Mouse (Mus musculus) kidney, postnatal 0 days (tissue): Measurements from ENCODE around the gene B130006D01Rik. TPM values are rescaled to one million over a fixed set of nuclear protein-coding genes. Genes with fewer than 3 reads are reported as not detected.
A peak's percentile ranks its signal among the peaks of the same experiment; 100 is the strongest.
"Not testable (repeated sequence)": the region's sequence is repeated elsewhere in the genome, so short reads cannot be mapped to it uniquely, and the experiment has no call there.

Source experiments
- ATAC-seq: fragments of 200-750 bp; cut with Nextera tagmentation; replicated peaks from 2 replicates; pipeline ENCODE4 v1.8.0; 2017; ENCODE audit warnings: low read depth, moderate number of reproducible peaks, moderate TSS enrichment, moderate library complexity; ENCODE audit not compliant: low FRiP score
- DNase-seq: peaks from one replicate; pipeline ENCODE4 v3.0.0-alpha.2; 2016; ENCODE audit warnings: low spot score
- H3K27ac ChIP-seq: fragments of 300-500 bp; sonication (generic); 2 replicates; pipeline ENCODE4 v1.5.1; 2014; ENCODE audit warnings: mild to moderate bottlenecking
- H3K27me3 ChIP-seq: fragments of 300-500 bp; sonication (generic); 2 replicates; pipeline ENCODE4 v1.6.1; 2014; ENCODE audit warnings: low read length, mixed read lengths; ENCODE audit not compliant: insufficient read depth
- H3K36me3 ChIP-seq: fragments of 300-500 bp; sonication (generic); 2 replicates; pipeline ENCODE4 v1.6.1; 2014; ENCODE audit warnings: low read length, mixed read lengths; ENCODE audit not compliant: insufficient read depth
- H3K4me1 ChIP-seq: fragments of 300-500 bp; sonication (generic); replicated peaks from 2 replicates; pipeline ENCODE4 v1.6.1; 2014; ENCODE audit warnings: antibody characterized with exemption, low read length, mixed read lengths; ENCODE audit not compliant: insufficient read depth
- H3K4me2 ChIP-seq: fragments of 300-500 bp; sonication (generic); 2 replicates; pipeline ENCODE4 v1.6.1; 2014; ENCODE audit warnings: mild to moderate bottlenecking, low read length, moderate library complexity, mixed read lengths
- H3K4me3 ChIP-seq: fragments of 300-500 bp; sonication (generic); replicated peaks from 2 replicates; pipeline ENCODE4 v1.5.1; 2014; ENCODE audit warnings: low read depth, low read length
- H3K9ac ChIP-seq: fragments of 300-500 bp; sonication (generic); 2 replicates; pipeline ENCODE4 v1.6.1; 2014; ENCODE audit warnings: low read depth, low read length
- H3K9me3 ChIP-seq: fragments of 300-500 bp; sonication (generic); replicated peaks from 2 replicates; pipeline ENCODE4 v1.6.1; 2016; ENCODE audit warnings: low read length, inconsistent platforms, mixed read lengths
- CTCF ChIP-seq: IDR thresholded peaks from 2 replicates; pipeline ENCODE4 v1.5.1; 2016; ENCODE audit warnings: antibody characterized with exemption, low read depth, mild to moderate bottlenecking, moderate library complexity
- WGBS: fragments of 180-500 bp; shearing (Covaris S2); extraction: QIAGEN DNeasy Blood & Tissue Kit; methylation state at CpG from one replicate; pipeline ENCODE4 v1.1.7; 2014; 5-methylcytosine and 5-hydroxymethylcytosine counted together
- polyA plus RNA-seq: library from polyadenylated mRNA; unstranded; fragments of >200 nt; fragmentation: Nextera tagmentation; extraction: Ambion mirVana; gene quantifications from 2 replicates; pipeline ENCODE4 v1.2.1, GENCODE M21; 2015

The B130006D01Rik gene
- polyA plus RNA-seq, 1 experiment from 2014 or later = 0.22 TPM

- Histone ChIP-seq H3K4me2 (no peak overlapping the region), H3K4me1 (no peaks in the 10 kb centered on the region), H3K27ac (no peak overlapping the region), H3K27me3 (no peaks in the 10 kb centered on the region), H3K36me3 (no peaks in the 10 kb centered on the region), H3K9me3 (no peaks in the 10 kb centered on the region), H3K9ac (no peak overlapping the region), H3K4me3 (no peak overlapping the region)
- WGBS = 89% methylated on average over 2 of the region's 2 CpGs
- no peak for ATAC-seq
- no peak for TF ChIP-seq CTCF
- no peak for DNase-seq
Observed at GRCm38 (mm10) chr11:95744521-95744920, 21.1 kb downstream of the B130006D01Rik start.

- Histone ChIP-seq H3K9ac (no peak overlapping the region), H3K4me2 (no peak overlapping the region), H3K4me3 (no peak overlapping the region), H3K27me3 (no peaks in the 10 kb centered on the region), H3K36me3 (peaks cover 11% of the 10 kb centered on the region; the same call in 1 of the 2 replicates), H3K9me3 (no peaks in the 10 kb centered on the region), H3K4me1 (no peaks in the 10 kb centered on the region), H3K27ac (no peak overlapping the region)
- ATAC-seq (no peak), DNase-seq (no peak)
- WGBS = 80% methylated on average over 4 of the region's 4 CpGs
- TF ChIP-seq CTCF = no peak
Observed at GRCm38 (mm10) chr11:95746821-95747220, 23.4 kb downstream of the B130006D01Rik start.

- ATAC-seq (no peak), DNase-seq (no peak)
- Histone ChIP-seq H3K9ac (no peak overlapping the region), H3K27me3 (no peaks in the 10 kb centered on the region), H3K4me3 (no peak overlapping the region), H3K36me3 (peaks cover 17% of the 10 kb centered on the region; the same call in 1 of the 2 replicates), H3K27ac (no peak overlapping the region), H3K4me2 (no peak overlapping the region), H3K4me1 (no peaks in the 10 kb centered on the region), H3K9me3 (no peaks in the 10 kb centered on the region)
- 84% methylated on average over 5 of the region's 5 CpGs for WGBS
- TF ChIP-seq CTCF = no peak
Observed at GRCm38 (mm10) chr11:95748331-95748730, 24.9 kb downstream of the B130006D01Rik start.

- 90% methylated on average over 15 of the region's 15 CpGs for WGBS
- Histone ChIP-seq H3K27me3 (no peaks in the 10 kb centered on the region), H3K36me3 (peaks cover 21% of the 10 kb centered on the region; the same call in 1 of the 2 replicates), H3K4me2 (no peak overlapping the region), H3K9me3 (no peaks in the 10 kb centered on the region), H3K27ac (no peak overlapping the region), H3K4me3 (no peak overlapping the region), H3K4me1 (no peaks in the 10 kb centered on the region), H3K9ac (no peak overlapping the region)
- no peak for TF ChIP-seq CTCF
- ATAC-seq = no peak
- DNase-seq = no peak
Observed at GRCm38 (mm10) chr11:95749619-95750018, 26.2 kb downstream of the B130006D01Rik start.

GRCm38 (mm10) chr11:95750995-95751394, 27.6 kb downstream of the B130006D01Rik start:
- H3K4me3 ChIP-seq = no peak overlapping the region
- H3K36me3 ChIP-seq = peaks cover 21% of the 10 kb centered on the region; the same call in 1 of the 2 replicates
- H3K9me3 ChIP-seq = no peaks in the 10 kb centered on the region
- H3K4me1 ChIP-seq = no peaks in the 10 kb centered on the region
- peak; percentile 97 for TF ChIP-seq CTCF
- 8% methylated on average over 1 of the region's 1 CpGs for WGBS
- peak; percentile 87 for DNase-seq
- no peaks in the 10 kb centered on the region for H3K27me3 ChIP-seq
- H3K9ac ChIP-seq = no peak overlapping the region
- no peak overlapping the region for H3K27ac ChIP-seq
- H3K4me2 ChIP-seq = no peak overlapping the region
- 0 out of 2 replicates have a peak, but pooled peaks have one; percentile 33 for ATAC-seq

GRCm38 (mm10) chr11:95755137-95755536, 31.8 kb downstream of the B130006D01Rik start:
- H3K9me3 ChIP-seq, H3K4me2 ChIP-seq, DNase-seq, H3K9ac ChIP-seq, H3K4me1 ChIP-seq, H3K4me3 ChIP-seq, H3K27me3 ChIP-seq, ATAC-seq, H3K27ac ChIP-seq: not testable (repeated sequence)
- H3K36me3 ChIP-seq = peaks cover 15% of the 10 kb centered on the region; the same call in 1 of the 2 replicates
- TF ChIP-seq CTCF = peak; percentile 26
- WGBS = 85% methylated on average over 4 of the region's 4 CpGs

- H3K9me3 ChIP-seq = no peaks in the 10 kb centered on the region
- no peak for DNase-seq
- H3K36me3 ChIP-seq = 0 out of 2 replicates have a peak, but pooled peaks cover 8% of the 10 kb centered on the region
- H3K4me2 ChIP-seq = no peak overlapping the region
- TF ChIP-seq CTCF = no peak
- H3K4me1 ChIP-seq = no peaks in the 10 kb centered on the region
- no peak overlapping the region for H3K4me3 ChIP-seq
- ATAC-seq = no peak
- H3K27ac ChIP-seq = no peak overlapping the region
- no peak overlapping the region for H3K9ac ChIP-seq
- no peaks in the 10 kb centered on the region for H3K27me3 ChIP-seq
- 77% methylated on average over 5 of the region's 5 CpGs for WGBS
Observed at GRCm38 (mm10) chr11:95760521-95760920, 37.1 kb downstream of the B130006D01Rik start.
